Mouse (Mus musculus) Patski (cell line): ENCODE data around the gene Lrp4. TPM values are rescaled to one million over a fixed set of nuclear protein-coding genes. Genes with fewer than 3 reads are reported as not detected.

ENCODE experiments used
- ATAC-seq: fragments of 100-300 bp; one replicate; pipeline ENCODE4 v1.8.0; 2021
- CTCF ChIA-PET: fragments of 350-600 bp; sonication (Branson Sonifier 250); formaldehyde crosslinking; loops from one replicate; lab custom pipeline; 2022; ENCODE audit warnings: inconsistent platforms; lab: Charles Lee
- POLR2A ChIA-PET: fragments of 350-600 bp; sonication (Branson Sonifier 250); formaldehyde crosslinking; loops from one replicate; lab custom pipeline; 2022; ENCODE audit warnings: antibody characterized with exemption, inconsistent platforms; lab: Charles Lee
- DNase-seq: peaks from one replicate; pipeline ENCODE4 v3.0.0-alpha.2; 2011; ENCODE audit warnings: low read depth, low spot score
- H3K27me3 ChIP-seq: fragments of 371-371 bp; one replicate; pipeline ENCODE4 v1.5.1; 2021
- CTCF ChIP-seq: fragments of 100-300 bp; IDR thresholded peaks from one replicate; pipeline ENCODE4 v1.5.1; 2021
- in situ Hi-C: fragments of 300-500 bp; cut with MboI; formaldehyde crosslinking; loops from 3 replicates; pipeline ENCODE4 v1.11.1; 2018; ENCODE audit warnings: low pct_unique_long_range_greater_than_20kb, mixed read lengths
- polyA plus RNA-seq: library from polyadenylated mRNA; unstranded; gene quantifications from one replicate; pipeline ENCODE4 v1.2.3, GENCODE M21; 2021

Gene Lrp4
- polyA plus RNA-seq, 1 experiment from 2014 or later = 3.4 TPM

GRCm38 (mm10) chr2:91436713-91437112 lies 20.6 kb upstream of the Lrp4 start:
- TF ChIP-seq CTCF = no peak
- POLR2A ChIA-PET = no interaction called here
- H3K27me3 ChIP-seq = no peaks in the 10 kb centered on the region
- DNase-seq (no peak), ATAC-seq (no peak)
- CTCF ChIA-PET = interaction anchor here (1.1 kb wide), 2 partner anchors 19 to 138 kb away, joined by 3 to 4 read pairs; no protein-coding TSS in a partner anchor
- in situ Hi-C loops = no loop called here

- no peak for ATAC-seq
- CTCF ChIA-PET = interaction anchor here (1.1 kb wide), 2 partner anchors 19 to 139 kb away, joined by 3 to 4 read pairs; no protein-coding TSS in a partner anchor
These were observed 20.0 kb upstream of the Lrp4 start for GRCm38 (mm10) chr2:91437116-91437815.

GRCm38 (mm10) chr2:91439271-91439670 lies 18.0 kb upstream of the Lrp4 start:
- ChIA-PET POLR2A (interaction anchor here (0.7 kb wide), 1 partner anchor 51 kb away, joined by 3 read pairs; no protein-coding TSS in a partner anchor), CTCF (no interaction called here)
- TF ChIP-seq CTCF = no peak
- ATAC-seq (no peak), DNase-seq (no peak)
- no peaks in the 10 kb centered on the region for H3K27me3 ChIP-seq
- in situ Hi-C loops = no loop called here

More at GRCm38 (mm10) chr2:91437116-91437815, 20.0 kb upstream of the Lrp4 start:
- in situ Hi-C loops = no loop called here
- H3K27me3 ChIP-seq = no peaks in the 10 kb centered on the region
- POLR2A ChIA-PET = interaction anchor here (0.6 kb wide), 1 partner anchor 349 kb away, joined by 3 read pairs; no protein-coding TSS in a partner anchor
- DNase-seq = no peak
- no peak for TF ChIP-seq CTCF

- TF ChIP-seq CTCF = no peak
- POLR2A ChIA-PET = no interaction called here
- ATAC-seq (no peak), DNase-seq (no peak)
- in situ Hi-C loops = no loop called here
- CTCF ChIA-PET = no interaction called here
- no peaks in the 10 kb centered on the region for H3K27me3 ChIP-seq
These were observed 17.4 kb upstream of the Lrp4 start for GRCm38 (mm10) chr2:91439876-91440275.

- TF ChIP-seq CTCF = no peak
- in situ Hi-C loops = no loop called here
- ChIA-PET CTCF (interaction anchor here (1.5 kb wide), 1 partner anchor 13 kb away, joined by 4 read pairs; no protein-coding TSS in a partner anchor), POLR2A (interaction anchor here (0.6 kb wide), 1 partner anchor 432 kb away, joined by 3 read pairs; no protein-coding TSS in a partner anchor)
- DNase-seq (no peak), ATAC-seq (no peak)
- H3K27me3 ChIP-seq = no peaks in the 10 kb centered on the region
These were observed 16.6 kb upstream of the Lrp4 start for GRCm38 (mm10) chr2:91440686-91441085.

- in situ Hi-C loops = no loop called here
- CTCF ChIA-PET = interaction anchor here (0.8 to 1.8 kb wide), 3 partner anchors 14 to 48 kb away, joined by 3 to 4 read pairs (median 4); no protein-coding TSS in a partner anchor
- no peak for TF ChIP-seq CTCF
- DNase-seq (no peak), ATAC-seq (no peak)
- POLR2A ChIA-PET = no interaction called here
- H3K27me3 ChIP-seq = no peaks in the 10 kb centered on the region
These were observed 15.6 kb upstream of the Lrp4 start for GRCm38 (mm10) chr2:91441715-91442114.

- in situ Hi-C loops = no loop called here
- POLR2A ChIA-PET = no interaction called here
- DNase-seq = no peak
- no peak for ATAC-seq
- H3K27me3 ChIP-seq = no peaks in the 10 kb centered on the region
- no peak for TF ChIP-seq CTCF
- CTCF ChIA-PET = interaction anchor here (0.8 to 1.8 kb wide), 2 partner anchors 20 to 48 kb away, joined by 3 to 4 read pairs; no protein-coding TSS in a partner anchor
These were observed 15.1 kb upstream of the Lrp4 start for GRCm38 (mm10) chr2:91442241-91442640.

GRCm38 (mm10) chr2:91444286-91444892 lies 12.9 kb upstream of the Lrp4 start, which contains the start of gene 1110051M20Rik:
1110051M20Rik (minus strand) TSS chr2:91444704.
- no peak for ATAC-seq
- DNase-seq = no peak
- ChIA-PET POLR2A (interaction anchor here (0.5 kb wide), 2 partner anchors 337 to 357 kb away, joined by 3 read pairs; no protein-coding TSS in a partner anchor), CTCF (interaction anchor here (1.2 kb wide), 1 partner anchor 12 kb away, joined by 3 read pairs; no protein-coding TSS in a partner anchor)
- H3K27me3 ChIP-seq = no peaks in the 10 kb centered on the region
- no peak for TF ChIP-seq CTCF
- in situ Hi-C loops = no loop called here

- in situ Hi-C loops = no loop called here
- TF ChIP-seq CTCF = no peak
- DNase-seq (no peak), ATAC-seq (no peak)
- no peaks in the 10 kb centered on the region for H3K27me3 ChIP-seq
- ChIA-PET CTCF (interaction anchor here (1.4 kb wide), 1 partner anchor 11 kb away, joined by 3 read pairs; no protein-coding TSS in a partner anchor), POLR2A (interaction anchor here (0.6 kb wide), 1 partner anchor 489 kb away, joined by 6 read pairs; no protein-coding TSS in a partner anchor)
These were observed 7.6 kb upstream of the Lrp4 start for GRCm38 (mm10) chr2:91449662-91450061.

- no peak for TF ChIP-seq CTCF
- ATAC-seq (no peak), DNase-seq (no peak)
- in situ Hi-C loops = no loop called here
- no peaks in the 10 kb centered on the region for H3K27me3 ChIP-seq
- CTCF ChIA-PET = interaction anchor here (1.4 kb wide), 1 partner anchor 12 kb away, joined by 3 read pairs; no protein-coding TSS in a partner anchor
- POLR2A ChIA-PET = no interaction called here
These were observed 7.0 kb upstream of the Lrp4 start for GRCm38 (mm10) chr2:91450316-91450715.
